Mouse (Mus musculus): ENCODE data around the gene Orai3. TPM values are rescaled to one million over a fixed set of nuclear protein-coding genes. Genes with fewer than 3 reads are reported as not detected.
"Not testable (repeated sequence)": the region's sequence is repeated elsewhere in the genome, so short reads cannot be mapped to it uniquely, and the experiment has no call there.

Orai3 gene
- total and polyA plus RNA-seq, 2 experiments: 10.2 to 21.1 TPM

- WGBS: 2% methylated on average over 27 of the region's 27 CpGs
- DNase-seq (ENCODE audit: extremely low read depth, low read depth, low spot score): no peak
Measured at GRCm38 (mm10) chr7:127770039-127770905, 657 bp downstream of the Orai3 start.

GRCm38 (mm10) chr7:127771262-127771661 lies 1.6 kb downstream of the Orai3 start:
- no peak overlapping the region for H3K9ac ChIP-seq (ENCODE audit: low read depth, low read length)

More at GRCm38 (mm10) chr7:127770039-127770905, 657 bp downstream of the Orai3 start:
- Histone ChIP-seq H3K27ac (replicated peaks; ENCODE audit: insufficient read depth, low read depth, low read length) (peak overlapping the region; percentile 87), H3K4me3 (ENCODE audit: insufficient read depth, low read depth, low read length) (peak overlapping the region; percentile 96), H3K27me3 (ENCODE audit: control insufficient read depth, insufficient read depth, low read length) (no peaks in the 10 kb centered on the region), H3K4me1 (ENCODE audit: control insufficient read depth, insufficient read depth, low read length) (peaks cover 12% of the 10 kb centered on the region), H3K9ac (ENCODE audit: low read depth, low read length) (peak overlapping the region; percentile 98), H3K79me2 (ENCODE audit: control insufficient read depth, insufficient read depth, low read length) (no peaks in the 10 kb centered on the region; the same call in 1 of the 2 replicates), H3K36me3 (ENCODE audit: control insufficient read depth, insufficient read depth, low read length) (no peaks in the 10 kb centered on the region)
- TF ChIP-seq POLR2A (IDR thresholded peaks at IDR 0.05; ENCODE audit: extremely low read depth, insufficient read depth, low read length): no peak
- TF ChIP-seq CTCF (IDR thresholded peaks at IDR 0.05; ENCODE audit: low read depth, low read length): no peak

GRCm38 (mm10) chr7:127772080-127772479 lies 2.5 kb downstream of the Orai3 start:
- TF ChIP-seq CTCF (IDR thresholded peaks at IDR 0.05; ENCODE audit: low read depth, low read length) (no peak), POLR2A (IDR thresholded peaks at IDR 0.05; ENCODE audit: extremely low read depth, insufficient read depth, low read length) (no peak)
- DNase-seq (ENCODE audit: extremely low read depth, low read depth, low spot score): peak; percentile 64
- peaks cover 17% of the 10 kb centered on the region for H3K4me1 ChIP-seq (ENCODE audit: control insufficient read depth, insufficient read depth, low read length)
- no peak overlapping the region for H3K9ac ChIP-seq (ENCODE audit: low read depth, low read length)
- no peak overlapping the region for H3K27ac ChIP-seq (replicated peaks; ENCODE audit: insufficient read depth, low read depth, low read length)
- 18% methylated on average over 3 of the region's 3 CpGs for WGBS
- H3K79me2 ChIP-seq (ENCODE audit: control insufficient read depth, insufficient read depth, low read length): no peaks in the 10 kb centered on the region; the same call in 1 of the 2 replicates
- no peaks in the 10 kb centered on the region for H3K36me3 ChIP-seq (ENCODE audit: control insufficient read depth, insufficient read depth, low read length)
- H3K4me3 ChIP-seq (ENCODE audit: insufficient read depth, low read depth, low read length): no peak overlapping the region
- H3K27me3 ChIP-seq (ENCODE audit: control insufficient read depth, insufficient read depth, low read length): no peaks in the 10 kb centered on the region

More at GRCm38 (mm10) chr7:127771262-127771661, 1.6 kb downstream of the Orai3 start:
- TF ChIP-seq POLR2A (IDR thresholded peaks at IDR 0.05; ENCODE audit: extremely low read depth, insufficient read depth, low read length) (no peak), CTCF (IDR thresholded peaks at IDR 0.05; ENCODE audit: low read depth, low read length) (no peak)
- Histone ChIP-seq H3K36me3 (ENCODE audit: control insufficient read depth, insufficient read depth, low read length) (no peaks in the 10 kb centered on the region), H3K27ac (replicated peaks; ENCODE audit: insufficient read depth, low read depth, low read length) (no peak overlapping the region), H3K4me1 (ENCODE audit: control insufficient read depth, insufficient read depth, low read length) (peaks cover 17% of the 10 kb centered on the region), H3K79me2 (ENCODE audit: control insufficient read depth, insufficient read depth, low read length) (no peaks in the 10 kb centered on the region; the same call in 1 of the 2 replicates), H3K4me3 (ENCODE audit: insufficient read depth, low read depth, low read length) (no peak overlapping the region), H3K27me3 (ENCODE audit: control insufficient read depth, insufficient read depth, low read length) (no peaks in the 10 kb centered on the region)
- 68% methylated on average over 5 of the region's 5 CpGs for WGBS
- no peak for DNase-seq (ENCODE audit: extremely low read depth, low read depth, low spot score)

GRCm38 (mm10) chr7:127772557-127772956 lies 2.9 kb downstream of the Orai3 start:
- peaks cover 2% of the 10 kb centered on the region; the same call in 1 of the 2 replicates for H3K79me2 ChIP-seq (ENCODE audit: control insufficient read depth, insufficient read depth, low read length)
- H3K9ac ChIP-seq (ENCODE audit: low read depth, low read length): no peak overlapping the region
- 93% methylated on average over 1 of the region's 1 CpGs for WGBS
- no peak overlapping the region for H3K4me3 ChIP-seq (ENCODE audit: insufficient read depth, low read depth, low read length)
- TF ChIP-seq POLR2A (IDR thresholded peaks at IDR 0.05; ENCODE audit: extremely low read depth, insufficient read depth, low read length): no peak
- TF ChIP-seq CTCF (IDR thresholded peaks at IDR 0.05; ENCODE audit: low read depth, low read length): no peak
- no peaks in the 10 kb centered on the region for H3K36me3 ChIP-seq (ENCODE audit: control insufficient read depth, insufficient read depth, low read length)
- no peak for DNase-seq (ENCODE audit: extremely low read depth, low read depth, low spot score)
- no peak overlapping the region for H3K27ac ChIP-seq (replicated peaks; ENCODE audit: insufficient read depth, low read depth, low read length)
- no peaks in the 10 kb centered on the region for H3K27me3 ChIP-seq (ENCODE audit: control insufficient read depth, insufficient read depth, low read length)
- peaks cover 17% of the 10 kb centered on the region for H3K4me1 ChIP-seq (ENCODE audit: control insufficient read depth, insufficient read depth, low read length)

- Histone ChIP-seq H3K36me3 (ENCODE audit: control insufficient read depth, insufficient read depth, low read length) (no peaks in the 10 kb centered on the region), H3K9ac (ENCODE audit: low read depth, low read length) (no peak overlapping the region), H3K27ac (replicated peaks; ENCODE audit: insufficient read depth, low read depth, low read length) (no peak overlapping the region), H3K4me3 (ENCODE audit: insufficient read depth, low read depth, low read length) (no peak overlapping the region), H3K27me3 (ENCODE audit: control insufficient read depth, insufficient read depth, low read length) (no peaks in the 10 kb centered on the region), H3K79me2 (ENCODE audit: control insufficient read depth, insufficient read depth, low read length) (peaks cover 8% of the 10 kb centered on the region; the same call in 1 of the 2 replicates), H3K4me1 (ENCODE audit: control insufficient read depth, insufficient read depth, low read length) (peaks cover 21% of the 10 kb centered on the region)
- 42% methylated on average over 9 of the region's 9 CpGs for WGBS
- TF ChIP-seq POLR2A (IDR thresholded peaks at IDR 0.05; ENCODE audit: extremely low read depth, insufficient read depth, low read length): no peak
- peak; percentile 88 for TF ChIP-seq CTCF (IDR thresholded peaks at IDR 0.05; ENCODE audit: low read depth, low read length)
- DNase-seq (ENCODE audit: extremely low read depth, low read depth, low spot score): peak; percentile 58
Measured at GRCm38 (mm10) chr7:127773664-127774384, 4.2 kb downstream of the Orai3 start.

- not testable (repeated sequence) for H3K27me3 ChIP-seq (ENCODE audit: control insufficient read depth, insufficient read depth, low read length); H3K27ac ChIP-seq (replicated peaks; ENCODE audit: insufficient read depth, low read depth, low read length); H3K79me2 ChIP-seq (ENCODE audit: control insufficient read depth, insufficient read depth, low read length); DNase-seq (ENCODE audit: extremely low read depth, low read depth, low spot score)
- 68% methylated on average over 7 of the region's 7 CpGs for WGBS
- Histone ChIP-seq H3K4me3 (ENCODE audit: insufficient read depth, low read depth, low read length) (peak overlapping the region; percentile 97; the same call in 1 of the 2 replicates), H3K4me1 (ENCODE audit: control insufficient read depth, insufficient read depth, low read length) (peaks cover 14% of the 10 kb centered on the region; the same call in 1 of the 2 replicates), H3K9ac (ENCODE audit: low read depth, low read length) (peak overlapping the region; percentile 66), H3K36me3 (ENCODE audit: control insufficient read depth, insufficient read depth, low read length) (peaks cover 14% of the 10 kb centered on the region)
Measured at GRCm38 (mm10) chr7:127775837-127776236, 6.2 kb downstream of the Orai3 start.
